Mouse (Mus musculus) megakaryocyte progenitor cell, adult 5-6 weeks (primary cell): ENCODE measurements around the gene Epb41l1. TPM values are rescaled to one million over a fixed set of nuclear protein-coding genes. Genes with fewer than 3 reads are reported as not detected.

Source experiments
- ATAC-seq: replicated peaks from 2 replicates; pipeline ENCODE4 v1.8.0; 2016; ENCODE audit warnings: mild to moderate bottlenecking, moderate TSS enrichment, inconsistent platforms; ENCODE audit not compliant: poor library complexity
- total RNA-seq, 2 experiments: library from RNA; stranded (forward) in 1 of 2; stranded (reverse) in 1 of 2; fragments of 157-497, 149-512 nt in 1 of 2; fragments of 200-1000 nt in 1 of 2; gene quantifications; 2 replicates each; pipeline versions ENCODE4 v1.2.3 to v1.2.4; 2015 to 2017

Epb41l1 gene
- total RNA-seq, 2 experiments from 2014 or later, result 0.39 to 2.6 TPM

DNA sequence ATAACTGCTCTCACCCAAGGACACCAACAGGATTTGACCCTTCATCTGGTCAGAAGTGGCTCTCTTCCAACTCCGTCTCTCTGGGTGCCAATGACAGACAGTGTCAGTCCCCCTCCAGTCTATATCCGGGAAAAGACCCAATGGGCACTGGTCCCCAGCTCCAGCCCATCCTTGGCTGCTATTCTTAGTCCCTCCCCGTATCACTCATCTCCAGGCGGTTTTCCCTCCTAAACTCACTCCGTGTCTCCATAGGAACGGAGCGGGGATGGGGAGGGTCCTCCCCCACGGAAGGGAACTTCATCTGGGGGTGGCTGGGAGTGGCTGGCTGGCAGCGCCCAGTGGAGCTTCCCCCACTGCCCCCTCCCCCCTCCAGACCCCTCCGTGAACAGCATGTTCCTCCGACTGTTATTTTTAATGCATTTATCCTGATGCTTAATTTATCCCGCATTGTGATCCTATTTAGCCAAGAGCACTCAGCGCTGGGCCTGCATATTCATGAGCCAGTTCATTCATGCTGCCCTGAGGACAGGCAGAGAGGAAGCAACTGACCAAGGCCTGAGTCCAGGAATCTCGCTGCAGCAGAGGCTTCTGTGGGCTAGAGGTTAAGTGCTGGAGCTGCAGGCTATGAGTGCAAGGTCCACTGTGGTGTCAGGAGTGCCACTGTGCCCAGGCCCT lies 164.2 kb downstream of the Epb41l1 start:
- no peak for ATAC-seq

DNA sequence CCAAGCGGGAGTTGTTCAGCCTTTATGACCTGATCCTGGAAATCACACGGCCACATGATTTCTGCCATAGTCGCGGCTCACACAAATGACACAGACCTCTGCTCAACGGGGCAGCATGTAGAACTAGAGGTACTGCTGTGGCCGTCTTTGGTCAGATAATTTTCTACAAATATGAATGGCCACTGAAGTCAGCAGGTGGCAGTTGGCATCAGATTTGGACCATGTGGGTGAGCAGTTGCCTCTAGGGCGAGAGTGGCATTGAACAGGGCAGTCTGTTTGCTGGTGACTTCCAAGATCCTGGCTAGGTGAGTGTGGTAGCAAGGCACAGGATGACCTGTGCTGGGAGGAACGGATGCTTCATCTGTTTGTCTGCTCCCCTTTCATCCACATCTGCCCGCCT lies 168.8 kb downstream of the Epb41l1 start:
- no peak for ATAC-seq

Other genes with a start within 250 kb of the Epb41l1 start
- gene Rbm39, start 240.7 kb upstream of the Epb41l1 start, total RNA-seq (2015), result 515 and 549 TPM in 2 replicates
- gene Rbm39, start 240.7 kb upstream of the Epb41l1 start, total RNA-seq (2017), result 502 and 605 TPM in 2 replicates
- gene Phf20, start 224.4 kb upstream of the Epb41l1 start, total RNA-seq (2015), result 42.8 and 46.8 TPM in 2 replicates
- gene Phf20, start 224.4 kb upstream of the Epb41l1 start, total RNA-seq (2017), result 53.8 and 61.2 TPM in 2 replicates
- gene Cnbd2, start 108.6 kb upstream of the Epb41l1 start, total RNA-seq (2015), result 2.7 TPM in 2 replicates
- 3.6 and 4.9 TPM in 2 replicates for gene Cnbd2, start 108.6 kb upstream of the Epb41l1 start, total RNA-seq (2017)
- gene Scand1, start 108.2 kb upstream of the Epb41l1 start, total RNA-seq (2015), result 1.8 and 4.2 TPM in 2 replicates
- gene Scand1, start 108.2 kb upstream of the Epb41l1 start, total RNA-seq (2017), result 5.6 and 17.2 TPM in 2 replicates
- gene Aar2, start 126.7 kb downstream of the Epb41l1 start, total RNA-seq (2015), result 9.5 and 13.4 TPM in 2 replicates
- 9.2 and 9.4 TPM in 2 replicates for gene Aar2, start 126.7 kb downstream of the Epb41l1 start, total RNA-seq (2017)
- 17.5 and 18.1 TPM in 2 replicates for gene Dlgap4, start 192.8 kb downstream of the Epb41l1 start, total RNA-seq (2015)
- 5.9 and 13.6 TPM in 2 replicates for gene Dlgap4, start 192.8 kb downstream of the Epb41l1 start, total RNA-seq (2017)